Mouse (Mus musculus) monocyte, adult 5-6 weeks (primary cell): ENCODE results near the gene Gpr119. TPM values are rescaled to one million over a fixed set of nuclear protein-coding genes. Genes with fewer than 3 reads are reported as not detected.

Experiments
- ATAC-seq: fragments of 153-309, 156-312 bp; replicated peaks from 2 replicates; pipeline ENCODE4 v1.8.0; 2017; ENCODE audit warnings: mild to moderate bottlenecking; ENCODE audit not compliant: low TSS enrichment, insufficient number of reproducible peaks, severe bottlenecking, poor library complexity, low FRiP score
- total RNA-seq: library from RNA; stranded (forward); fragments of 200-1000, 200-491, 200-594 nt; gene quantifications from 3 replicates; pipeline ENCODE4 v1.2.3, GENCODE M21; 2017

Gene Gpr119
- not detected in 3 replicates for total RNA-seq

DNA sequence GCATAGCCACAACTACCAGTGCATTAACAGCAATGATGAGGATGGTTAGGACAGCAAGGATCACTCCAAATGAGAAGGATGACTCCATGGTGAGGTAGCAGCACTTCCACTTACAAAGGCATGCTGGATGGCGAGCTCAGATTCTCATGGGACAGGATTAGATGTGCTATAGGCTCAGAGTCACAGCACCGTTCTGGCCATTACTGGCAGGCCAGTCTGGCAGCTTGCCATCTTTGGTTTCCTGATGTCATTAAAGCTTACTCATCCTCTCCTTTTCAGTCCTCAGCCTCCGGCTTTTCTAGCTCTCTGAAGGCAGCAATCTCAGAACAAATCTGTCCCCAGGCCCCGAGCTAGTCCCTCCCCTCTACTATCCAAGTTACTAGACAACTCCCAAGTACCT lies at the start of gene Gpr119:
Gene Gpr119 (minus strand): TSS at position 308 of the 400 bp plus-strand sequence.
- ATAC-seq, result no peak

GRCm38 (mm10) chrX:48712846-48713245 lies 38.6 kb upstream of the Gpr119 start:
- no peak for ATAC-seq

DNA sequence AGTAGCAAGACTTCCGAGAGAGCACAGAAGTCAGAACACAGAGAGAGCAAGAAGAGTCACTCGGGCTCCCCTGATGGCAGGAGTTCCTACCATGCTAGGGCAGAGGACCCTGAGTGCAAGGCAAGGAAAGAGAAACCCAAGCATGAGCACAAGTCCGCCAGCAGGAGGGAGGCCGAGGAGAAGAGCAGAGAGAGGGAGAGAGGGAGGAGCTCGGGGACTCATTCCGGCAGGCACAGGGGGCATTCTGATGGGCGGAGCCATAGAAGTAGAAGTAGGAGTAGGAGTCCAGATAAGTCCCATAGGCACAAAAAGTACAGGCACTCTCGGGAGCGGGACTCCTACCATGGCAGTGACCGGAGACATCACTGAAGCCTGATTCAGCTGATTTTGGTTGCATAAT lies 35.4 kb upstream of the Gpr119 start:
- ATAC-seq, result no peak

DNA sequence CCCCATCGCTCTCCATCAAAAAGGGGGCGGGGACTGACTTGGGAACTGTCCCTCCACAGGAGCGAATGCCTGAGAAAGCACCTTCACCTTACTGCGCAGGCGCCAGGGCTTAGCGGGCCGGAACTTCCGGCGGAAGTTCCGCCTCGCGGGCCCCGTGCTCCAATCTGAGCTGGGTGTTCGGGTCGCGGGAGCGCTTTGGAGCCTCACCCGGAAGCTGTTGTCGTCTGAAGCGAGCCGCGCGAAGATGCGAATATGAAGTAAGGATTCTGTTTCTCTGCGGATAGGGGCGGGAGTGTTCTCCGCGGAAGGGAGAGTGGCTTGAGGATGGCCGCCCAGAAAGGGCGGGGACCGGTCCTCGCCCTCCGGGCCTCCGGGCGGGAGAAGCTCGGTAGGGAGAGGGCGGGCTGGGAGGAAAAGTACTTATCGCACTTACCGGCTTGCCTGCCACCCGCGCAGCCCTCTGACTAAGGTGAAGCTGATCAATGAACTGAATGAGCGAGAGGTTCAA lies 20.6 kb upstream of the Gpr119 start, which contains the start of gene Rbmx2:
Gene Rbmx2 (plus strand): TSS at position 141 of the 508 bp plus-strand sequence.
- peak; percentile 91 for ATAC-seq

- ATAC-seq, result no peak
These were observed 20.2 kb upstream of the Gpr119 start for GRCm38 (mm10) chrX:48694460-48694859.

DNA sequence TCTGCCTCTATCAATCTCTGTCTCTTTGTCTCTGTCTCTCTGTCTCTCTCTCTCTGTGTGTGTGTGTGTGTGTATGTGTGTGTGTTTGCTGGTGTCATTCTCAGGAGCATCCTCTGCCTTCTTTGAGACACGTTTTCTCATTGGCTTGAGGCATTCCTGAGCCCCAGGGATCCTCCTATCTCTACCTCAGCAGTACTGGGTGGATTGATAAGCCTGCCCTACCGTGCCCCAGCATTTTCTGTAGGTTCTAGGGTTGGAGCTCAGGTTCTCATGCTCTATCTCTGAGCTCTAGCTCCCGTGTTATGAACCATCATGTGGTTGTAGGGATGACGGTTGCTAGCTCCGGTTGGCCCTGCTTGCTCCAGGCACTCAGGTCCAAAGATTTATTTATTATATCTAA lies 9.6 kb upstream of the Gpr119 start:
- no peak for ATAC-seq

GRCm38 (mm10) chrX:48683451-48683850 lies 9.2 kb upstream of the Gpr119 start:
- ATAC-seq, result no peak

- no peak for ATAC-seq
These were observed 2.6 kb downstream of the Gpr119 start for GRCm38 (mm10) chrX:48671714-48672113.

GRCm38 (mm10) chrX:48669588-48669987 lies 4.7 kb downstream of the Gpr119 start:
- ATAC-seq, result no peak

DNA sequence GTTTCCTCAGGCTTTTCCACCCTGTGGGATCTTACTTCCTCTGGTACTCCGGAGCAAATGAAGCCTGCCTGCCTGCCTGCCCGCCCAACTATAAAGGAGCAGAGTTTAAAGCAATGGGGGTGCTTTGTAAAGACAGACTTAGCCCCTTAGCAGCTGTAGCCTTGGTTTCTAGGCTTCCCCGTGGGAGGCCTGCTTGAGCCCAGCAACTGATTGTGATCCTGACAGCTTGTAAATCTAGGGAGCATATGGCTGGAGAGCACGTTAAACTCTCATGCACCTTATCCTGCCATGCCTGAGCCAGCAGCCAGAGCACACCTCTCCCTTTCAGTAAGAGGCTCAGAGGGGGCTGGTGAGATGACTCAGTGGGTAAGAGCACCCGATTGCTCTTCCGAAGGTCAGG lies 7.5 kb downstream of the Gpr119 start:
- no peak for ATAC-seq

GRCm38 (mm10) chrX:48644122-48644521 lies 30.2 kb downstream of the Gpr119 start:
- no peak for ATAC-seq

DNA sequence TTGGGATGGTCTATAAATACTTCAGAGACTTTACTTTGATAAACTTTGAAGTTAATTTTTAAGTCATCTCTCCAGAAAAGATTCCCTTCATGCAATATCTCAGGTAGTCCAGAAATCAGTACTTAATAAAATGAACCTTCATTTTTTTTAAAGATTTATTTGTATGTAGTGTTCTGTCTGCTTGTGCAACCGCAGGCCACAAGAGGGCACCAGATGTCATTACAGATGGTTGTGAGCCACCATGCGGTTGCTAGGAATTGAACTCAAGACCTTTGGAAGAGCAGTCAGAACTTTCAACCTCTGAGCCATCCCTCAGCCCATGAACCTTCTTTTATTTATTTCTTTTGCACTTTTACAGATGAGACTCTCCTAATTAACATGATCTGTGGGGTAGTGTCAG lies 37.2 kb downstream of the Gpr119 start:
- ATAC-seq, result no peak

GRCm38 (mm10) chrX:48624054-48624420 lies 50.2 kb downstream of the Gpr119 start:
- ATAC-seq, result no peak

GRCm38 (mm10) chrX:48623379-48624053 lies 50.8 kb downstream of the Gpr119 start, which contains the start of gene Slc25a14:
TSS of gene Slc25a14 (plus strand) at chrX:48623413.
- peak; percentile 93 for ATAC-seq

DNA sequence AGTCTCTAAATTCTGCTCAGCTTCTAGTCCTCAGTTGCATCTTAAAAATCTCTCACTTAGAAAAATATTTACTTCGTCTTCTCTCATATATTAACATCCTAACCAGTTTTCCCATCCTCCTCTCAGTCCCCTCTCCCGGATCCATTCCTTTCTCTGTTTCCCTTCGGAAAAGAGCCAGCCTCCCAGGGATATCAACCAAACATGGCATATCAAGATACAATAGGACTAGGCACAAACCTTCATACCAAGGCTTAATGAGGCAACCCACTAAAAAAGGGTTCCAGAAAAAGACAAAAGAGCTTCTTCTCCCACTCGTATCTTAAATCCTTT lies 51.3 kb downstream of the Gpr119 start:
- no peak for ATAC-seq

Other genes with a start within 250 kb of the Gpr119 start
- gene Elf4, start 211.3 kb downstream of the Gpr119 start, total RNA-seq, result 35.9 to 86.3 TPM (median 41.4 TPM) in 3 replicates
- 21.7 to 40.5 TPM (median 35.6 TPM) in 3 replicates for gene Aifm1, start 160.9 kb downstream of the Gpr119 start, total RNA-seq
- gene Rab33a, start 155.2 kb downstream of the Gpr119 start, total RNA-seq, result 1.3 TPM in 1 of 3 replicates, not detected in the others
- 6.9 to 21.2 TPM (median 11.5 TPM) in 3 replicates for gene Zfp280c, start 80.0 kb downstream of the Gpr119 start, total RNA-seq
- 5.8 to 11.1 TPM (median 7.9 TPM) in 3 replicates for gene Slc25a14, start 51.1 kb downstream of the Gpr119 start, total RNA-seq
- 11.4 to 17.2 TPM (median 17.0 TPM) in 3 replicates for gene Rbmx2, start 20.5 kb upstream of the Gpr119 start, total RNA-seq
- gene Gm595, start 203.2 kb upstream of the Gpr119 start, total RNA-seq, result not detected in 3 replicates